Mouse (Mus musculus) mouse trophoblast stem cell (cell line): ENCODE measurements around the gene Hydin.

ENCODE experiments used
- in situ Hi-C, 2 experiments: fragments of 300-500 bp; cut with MseI, MboI; formaldehyde crosslinking; loops; 2 replicates in 1 of 2; 3 replicates in 1 of 2; pipeline ENCODE4 v1.15.1; 2025

Hydin gene

DNA sequence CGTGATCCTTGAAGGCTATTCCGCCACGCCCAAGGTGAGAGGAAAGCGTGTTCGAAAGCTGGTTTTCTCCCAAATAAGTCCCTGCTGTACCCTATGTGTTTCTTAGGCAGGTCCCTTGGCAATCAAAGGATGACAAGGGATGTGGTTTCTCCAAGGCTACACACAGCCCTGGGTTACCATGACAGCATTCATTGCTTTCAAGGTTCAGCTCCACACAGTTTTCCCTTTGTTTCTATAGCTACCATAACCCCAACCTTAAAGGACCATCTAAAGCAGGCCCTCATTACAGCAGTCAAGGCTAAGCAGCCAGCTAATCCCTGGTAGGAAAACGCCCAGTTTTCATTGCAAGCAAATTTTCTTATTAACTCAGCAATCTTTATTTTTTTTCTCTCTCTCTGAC, 183.7 kb downstream of the Hydin start:
- in situ Hi-C loops: no loop called here

GRCm38 (mm10) chr8:110454466-110454865, 187.7 kb downstream of the Hydin start:
- in situ Hi-C loops: no loop called here

DNA sequence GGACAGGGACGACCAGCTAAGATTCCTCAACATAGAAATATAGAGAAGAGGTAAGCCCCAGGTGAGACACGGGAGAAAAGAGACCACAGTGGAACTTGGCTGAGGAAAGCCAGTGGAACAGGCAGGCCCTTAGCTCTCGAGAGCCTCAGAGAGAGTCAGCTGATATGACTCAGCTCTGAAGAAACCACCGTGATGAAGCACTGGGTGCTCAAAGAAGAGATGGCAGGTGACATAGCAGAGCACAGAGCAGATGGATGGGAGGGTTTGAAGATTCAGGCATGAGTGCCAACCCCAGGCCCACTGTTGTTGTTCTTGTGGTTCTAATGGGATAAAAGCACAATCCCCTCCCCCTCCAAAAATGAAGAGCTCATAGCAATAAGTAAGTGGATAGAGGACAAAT, 190.6 kb downstream of the Hydin start:
- in situ Hi-C loops: no loop called here

DNA sequence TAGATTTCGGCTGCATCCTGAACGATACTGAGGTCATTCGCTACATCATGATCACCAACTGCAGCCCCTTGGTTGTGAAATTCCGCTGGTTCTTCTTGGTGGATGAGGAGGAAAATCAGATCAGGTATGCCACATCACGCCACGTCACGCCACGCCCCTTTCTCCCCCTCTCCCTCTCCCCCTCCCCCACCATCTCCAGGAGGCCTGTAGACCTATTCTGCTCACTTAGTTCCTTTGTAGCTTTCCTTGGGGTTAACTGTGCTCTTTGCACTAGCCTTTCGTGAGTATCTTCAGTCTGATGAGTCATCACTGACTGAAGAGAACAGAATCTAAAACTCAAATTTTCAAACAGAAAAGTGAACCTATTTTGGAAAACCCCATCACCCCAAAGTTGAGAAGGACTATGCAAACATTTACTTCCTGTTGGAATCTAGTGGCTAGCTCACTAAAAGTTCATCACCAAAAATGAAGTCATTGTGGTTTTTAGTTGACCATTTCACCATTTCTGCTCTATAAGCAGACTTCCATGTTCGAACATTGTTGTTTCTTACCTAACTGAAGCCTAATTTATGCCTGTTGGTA, 195.9 kb downstream of the Hydin start:
- in situ Hi-C loops: no loop called here

- in situ Hi-C loops: no loop called here
Measured at GRCm38 (mm10) chr8:110463773-110464460, 197.1 kb downstream of the Hydin start.

- in situ Hi-C loops: no loop called here
Measured at GRCm38 (mm10) chr8:110465606-110466005, 198.8 kb downstream of the Hydin start.

DNA sequence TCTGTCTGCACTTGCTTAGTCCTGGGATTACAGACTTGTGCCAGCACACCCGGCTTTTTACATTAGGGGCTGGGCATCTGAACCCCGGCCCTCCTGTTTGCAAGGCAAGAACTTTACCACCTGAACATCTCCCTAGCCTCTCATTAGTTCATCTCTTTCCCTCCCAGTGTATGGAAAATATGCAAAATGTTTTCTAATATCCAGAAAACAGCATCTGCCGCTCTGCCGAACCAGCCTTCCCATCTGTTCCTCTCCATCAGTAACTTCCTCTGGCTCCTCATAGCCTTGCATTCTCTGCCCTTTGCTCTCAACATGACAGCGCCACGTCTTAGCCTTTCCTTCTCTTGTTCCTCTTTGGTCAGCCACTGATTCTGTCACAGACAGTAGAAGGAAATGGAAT, 210.5 kb downstream of the Hydin start:
- in situ Hi-C loops: loop anchor here in 1 of 2 experiments (10.0 kb wide), 1 partner anchor 332 kb away; no protein-coding TSS in a partner anchor

GRCm38 (mm10) chr8:110478576-110478975, 211.8 kb downstream of the Hydin start:
- in situ Hi-C loops: loop anchor here in 1 of 2 experiments (10.0 kb wide), 1 partner anchor 334 kb away; no protein-coding TSS in a partner anchor

DNA sequence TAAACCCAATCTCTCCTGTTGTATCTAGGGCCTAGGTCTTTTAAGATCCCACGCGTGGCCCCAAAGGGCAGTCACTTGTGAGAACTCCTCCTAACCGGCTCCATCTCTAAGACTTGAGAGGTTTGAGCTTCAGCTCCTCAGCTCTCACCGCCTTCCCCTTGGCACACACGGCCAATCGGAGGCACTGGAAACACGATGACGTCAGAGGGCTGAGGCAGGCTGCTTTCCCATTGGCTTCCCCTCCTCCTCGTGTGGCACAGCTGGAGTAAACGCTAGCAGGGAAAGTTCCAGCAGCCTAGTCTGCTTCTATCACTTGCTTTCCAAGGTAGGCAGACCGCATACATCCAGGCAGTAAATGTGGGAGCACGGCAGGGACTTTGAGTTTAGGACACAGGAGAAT, 212.6 kb downstream of the Hydin start:
- in situ Hi-C loops: loop anchor here in 1 of 2 experiments (10.0 kb wide), 1 partner anchor 335 kb away; no protein-coding TSS in a partner anchor

- in situ Hi-C loops: no loop called here
Measured at GRCm38 (mm10) chr8:110482275-110482674, 215.5 kb downstream of the Hydin start.

DNA sequence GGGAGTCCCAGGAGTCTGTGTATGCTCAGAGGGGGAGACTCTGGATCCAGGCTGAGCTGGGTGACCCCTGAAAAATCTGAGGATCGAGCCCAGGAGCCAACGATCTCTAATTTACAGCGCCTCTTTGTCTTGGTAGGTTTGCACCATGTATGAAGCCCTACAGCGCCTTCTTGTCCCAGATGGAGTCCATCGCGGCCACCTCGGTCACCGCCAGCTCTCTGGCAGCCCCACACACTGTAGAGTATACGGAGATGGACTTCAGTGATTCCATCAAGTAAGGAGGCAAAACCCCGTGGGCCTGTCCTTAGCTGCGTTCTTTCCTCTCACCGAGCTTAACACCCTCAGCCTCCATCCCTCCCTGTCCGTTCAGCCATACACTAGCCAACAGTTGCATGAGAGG, 218.5 kb downstream of the Hydin start:
- in situ Hi-C loops: no loop called here

- in situ Hi-C loops: no loop called here
Measured at GRCm38 (mm10) chr8:110486020-110486419, 219.2 kb downstream of the Hydin start.

- in situ Hi-C loops: no loop called here
Measured at GRCm38 (mm10) chr8:110487644-110488043, 220.9 kb downstream of the Hydin start.

DNA sequence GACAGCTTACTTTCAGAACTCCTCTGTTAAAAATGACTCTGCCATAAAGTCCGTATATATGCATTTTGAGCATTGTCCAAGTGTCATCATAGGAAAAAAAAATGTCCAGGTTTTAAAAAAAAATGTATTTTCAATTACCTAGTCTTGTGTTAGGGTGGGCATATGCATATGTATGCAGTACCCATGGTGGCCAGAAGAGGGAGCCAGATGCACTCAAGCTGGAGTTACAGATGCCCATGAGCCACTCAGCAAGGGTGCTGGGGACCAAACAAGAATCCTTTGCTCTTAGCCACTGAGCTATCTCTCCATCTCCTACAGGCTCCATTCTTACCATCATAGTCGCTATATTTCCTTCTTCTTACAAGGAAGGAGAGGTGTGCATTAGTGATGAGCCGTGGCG, 222.6 kb downstream of the Hydin start:
- in situ Hi-C loops: no loop called here

GRCm38 (mm10) chr8:110491118-110491517, 224.3 kb downstream of the Hydin start:
- in situ Hi-C loops: no loop called here

DNA sequence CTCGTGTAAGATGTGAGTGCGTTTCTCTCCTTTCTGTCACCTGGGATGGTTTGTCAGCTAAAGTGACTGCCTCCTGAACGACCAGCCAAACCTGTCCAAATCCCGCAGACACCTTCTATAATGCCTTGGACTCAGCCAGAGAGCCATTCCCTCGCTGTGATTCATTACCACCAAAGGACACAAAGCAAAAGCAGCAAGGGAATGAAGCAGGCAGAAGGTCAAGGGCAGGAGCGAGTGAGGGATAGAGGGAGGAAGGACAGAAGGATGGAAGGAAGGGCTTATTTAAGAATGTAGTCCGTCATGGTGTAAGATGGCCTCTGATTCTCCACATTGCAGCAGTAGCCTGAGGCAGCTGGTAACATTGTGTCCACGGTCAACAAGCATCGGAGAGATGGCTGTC, 229.5 kb downstream of the Hydin start:
- in situ Hi-C loops: no loop called here

DNA sequence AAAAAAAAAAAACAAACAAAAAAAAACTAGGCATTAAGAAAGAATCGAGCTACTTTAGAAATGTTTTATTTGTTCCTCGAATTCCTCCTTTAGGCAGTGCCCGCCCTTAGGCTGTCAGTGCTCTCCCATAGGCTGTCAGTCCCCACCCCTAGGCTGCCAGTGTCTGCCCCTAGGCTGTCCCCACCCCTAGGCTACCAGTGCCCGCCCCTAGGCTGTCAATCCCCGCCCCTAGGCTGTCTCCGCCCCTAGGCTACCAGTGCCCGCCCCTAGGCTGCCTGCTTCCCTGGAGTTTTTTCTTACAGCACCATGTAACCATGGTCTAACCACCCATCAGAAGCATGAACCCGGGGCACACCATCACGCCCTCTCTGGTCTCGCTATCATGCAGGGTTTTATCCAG, 233.5 kb downstream of the Hydin start:
- in situ Hi-C loops: no loop called here

- in situ Hi-C loops: no loop called here
Measured at GRCm38 (mm10) chr8:110500661-110501060, 233.9 kb downstream of the Hydin start.

DNA sequence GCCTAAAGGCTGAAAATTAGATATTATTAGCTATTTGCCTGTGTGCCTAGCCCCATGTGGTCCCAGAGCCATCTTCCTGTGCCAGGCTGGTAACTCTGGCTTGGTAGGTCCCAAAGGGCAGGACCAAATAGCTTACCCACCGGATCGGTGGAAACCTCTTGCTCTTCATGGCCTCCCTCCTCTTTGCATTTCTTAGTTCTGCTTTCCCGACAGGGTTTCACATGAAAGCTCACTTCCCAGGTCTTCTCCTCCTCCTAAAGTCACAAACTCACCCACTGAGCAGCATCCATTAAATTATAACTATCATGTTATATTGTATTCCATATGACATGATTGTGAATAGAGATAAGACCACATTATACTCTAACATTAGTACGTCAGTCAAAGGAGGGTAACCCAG, 234.6 kb downstream of the Hydin start:
- in situ Hi-C loops: no loop called here

- in situ Hi-C loops: no loop called here
Measured at GRCm38 (mm10) chr8:110502880-110503279, 236.1 kb downstream of the Hydin start.

GRCm38 (mm10) chr8:110508766-110509165, 242.0 kb downstream of the Hydin start:
- in situ Hi-C loops: no loop called here

- in situ Hi-C loops: no loop called here
Measured at GRCm38 (mm10) chr8:110519790-110520189, 253.0 kb downstream of the Hydin start.

- in situ Hi-C loops: no loop called here
Measured at GRCm38 (mm10) chr8:110521851-110522250, 255.1 kb downstream of the Hydin start.
